Mouse (Mus musculus): ENCODE results near the gene Capns1. TPM values are rescaled to one million over a fixed set of nuclear protein-coding genes. Genes with fewer than 3 reads are reported as not detected.
"Not testable (repeated sequence)": the region's sequence is repeated elsewhere in the genome, so short reads cannot be mapped to it uniquely, and the experiment has no call there.

The Capns1 gene
- total RNA-seq, 1 experiment from 2014 or later, result 168 TPM

- peak; percentile 73 for ATAC-seq (ENCODE audit: extremely low read depth, insufficient number of reproducible peaks, low FRiP score, poor library complexity, severe bottlenecking)
These were observed 14.7 kb downstream of the Capns1 start, which contains the start of gene Cox7a1 for GRCm38 (mm10) chr7:30183879-30184289. Cox7a1 (plus strand) TSS chr7:30184144.

GRCm38 (mm10) chr7:30183189-30183588 lies 15.4 kb downstream of the Capns1 start:
- not testable (repeated sequence) for ATAC-seq (ENCODE audit: extremely low read depth, insufficient number of reproducible peaks, low FRiP score, poor library complexity, severe bottlenecking)

- not testable (repeated sequence) for ATAC-seq (ENCODE audit: extremely low read depth, insufficient number of reproducible peaks, low FRiP score, poor library complexity, severe bottlenecking)
These were observed 16.7 kb downstream of the Capns1 start for GRCm38 (mm10) chr7:30181929-30182328.

GRCm38 (mm10) chr7:30181308-30181707 lies 17.3 kb downstream of the Capns1 start:
- peak; percentile 74 for ATAC-seq (ENCODE audit: extremely low read depth, insufficient number of reproducible peaks, low FRiP score, poor library complexity, severe bottlenecking)

DNA sequence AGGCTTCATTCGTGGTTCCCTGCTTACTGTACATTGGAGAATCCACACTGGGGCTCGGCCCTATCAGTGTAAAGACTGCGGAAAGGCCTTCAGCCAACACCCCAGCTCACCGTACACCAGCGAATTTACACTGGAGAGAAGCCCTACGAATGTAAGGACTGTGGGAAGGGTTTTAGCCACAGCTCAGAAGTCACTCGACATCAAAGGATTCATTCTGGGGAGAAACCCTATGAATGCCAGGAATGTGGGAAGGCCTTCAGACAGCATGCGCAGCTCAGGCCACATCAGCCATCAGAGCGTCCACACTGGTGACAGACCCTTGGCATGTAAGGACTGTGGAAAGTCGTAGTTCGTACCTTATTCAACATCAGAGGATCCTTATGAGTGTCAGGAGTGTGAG lies 20.4 kb downstream of the Capns1 start:
- ATAC-seq (ENCODE audit: extremely low read depth, insufficient number of reproducible peaks, low FRiP score, poor library complexity, severe bottlenecking), result no peak

DNA sequence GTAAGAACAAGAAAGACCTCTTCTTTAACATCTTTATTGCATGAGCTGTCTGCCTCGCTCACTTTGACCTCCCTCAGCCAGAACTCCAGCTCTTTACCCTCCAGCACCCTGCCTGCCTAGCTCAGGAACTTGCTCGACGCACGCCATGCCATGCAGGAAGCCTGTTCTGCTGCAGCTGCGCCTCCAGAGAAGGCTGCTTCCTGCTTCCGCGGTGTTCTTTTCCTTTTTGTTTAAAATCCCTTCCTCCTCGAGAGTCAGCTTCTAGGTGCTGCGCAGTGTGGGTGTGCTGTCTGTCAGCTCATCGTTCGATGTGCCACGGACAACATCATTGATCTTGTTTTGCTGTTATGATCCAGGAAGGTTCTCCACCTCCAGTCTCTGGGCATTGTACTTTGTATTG lies 22.1 kb downstream of the Capns1 start:
- ATAC-seq (ENCODE audit: extremely low read depth, insufficient number of reproducible peaks, low FRiP score, poor library complexity, severe bottlenecking), result no peak

GRCm38 (mm10) chr7:30170283-30170951 lies 28.2 kb downstream of the Capns1 start:
- no peak for ATAC-seq (ENCODE audit: extremely low read depth, insufficient number of reproducible peaks, low FRiP score, poor library complexity, severe bottlenecking)

DNA sequence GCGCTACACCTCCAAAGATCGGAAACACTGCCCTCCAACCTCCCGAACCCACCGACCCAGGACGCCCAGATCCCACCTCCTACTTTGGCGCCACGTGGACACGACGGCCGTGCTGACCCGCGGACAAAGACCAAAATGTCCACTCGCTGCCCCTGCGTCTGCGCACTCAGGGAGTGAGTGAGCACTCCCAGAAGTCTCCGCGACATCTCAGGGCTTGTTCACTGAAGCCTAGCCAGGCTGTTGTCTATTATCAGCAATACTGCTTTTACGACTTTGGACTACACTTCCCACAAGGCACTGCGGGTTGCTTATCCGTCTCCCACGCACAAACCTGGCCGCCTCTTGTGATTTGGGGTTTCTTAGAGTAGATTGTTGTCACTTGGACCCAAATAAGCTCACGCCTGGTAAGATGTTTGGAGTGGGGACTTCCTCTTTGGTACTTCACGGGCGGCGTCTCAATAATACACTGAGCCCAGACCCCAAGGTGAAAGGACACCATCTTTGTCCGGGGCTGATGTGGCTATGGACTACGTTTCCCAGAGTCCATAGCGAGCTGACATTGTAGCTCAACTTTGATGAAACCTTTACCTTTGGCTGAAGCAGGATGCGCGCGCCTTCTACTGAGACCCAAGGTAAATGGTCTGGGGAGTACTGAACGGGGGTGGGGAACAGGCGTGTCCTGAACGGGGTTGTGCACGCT lies 28.9 kb downstream of the Capns1 start, which contains the start of gene Zfp146:
Gene Zfp146 (minus strand): TSS at position 168 of the 700 bp plus-strand sequence.
- ATAC-seq (ENCODE audit: extremely low read depth, insufficient number of reproducible peaks, low FRiP score, poor library complexity, severe bottlenecking), result peak; percentile 94

- no peak for ATAC-seq (ENCODE audit: extremely low read depth, insufficient number of reproducible peaks, low FRiP score, poor library complexity, severe bottlenecking)
These were observed 29.6 kb downstream of the Capns1 start for GRCm38 (mm10) chr7:30168914-30169582.

- no peak for ATAC-seq (ENCODE audit: extremely low read depth, insufficient number of reproducible peaks, low FRiP score, poor library complexity, severe bottlenecking)
These were observed 33.9 kb downstream of the Capns1 start for GRCm38 (mm10) chr7:30164745-30165144.

DNA sequence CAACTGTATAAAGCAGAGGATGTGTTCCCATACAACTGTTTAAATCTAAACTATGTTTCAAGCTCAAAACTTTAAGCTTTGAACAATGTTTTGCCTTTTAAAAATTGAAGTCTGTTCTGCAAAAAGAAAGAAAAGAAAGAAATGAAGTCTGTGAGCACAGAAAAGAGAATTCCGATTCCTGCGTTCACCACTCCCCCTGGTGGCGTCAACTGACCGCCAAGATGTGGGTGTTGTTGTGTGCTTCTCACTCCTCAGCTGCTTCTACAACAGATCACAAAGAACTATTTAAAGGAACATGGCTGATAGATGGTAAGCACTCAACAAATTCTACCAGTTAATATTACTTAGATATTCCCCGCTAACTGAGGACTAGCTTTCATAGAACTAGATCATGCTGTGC lies 35.5 kb downstream of the Capns1 start:
- ATAC-seq (ENCODE audit: extremely low read depth, insufficient number of reproducible peaks, low FRiP score, poor library complexity, severe bottlenecking), result no peak

DNA sequence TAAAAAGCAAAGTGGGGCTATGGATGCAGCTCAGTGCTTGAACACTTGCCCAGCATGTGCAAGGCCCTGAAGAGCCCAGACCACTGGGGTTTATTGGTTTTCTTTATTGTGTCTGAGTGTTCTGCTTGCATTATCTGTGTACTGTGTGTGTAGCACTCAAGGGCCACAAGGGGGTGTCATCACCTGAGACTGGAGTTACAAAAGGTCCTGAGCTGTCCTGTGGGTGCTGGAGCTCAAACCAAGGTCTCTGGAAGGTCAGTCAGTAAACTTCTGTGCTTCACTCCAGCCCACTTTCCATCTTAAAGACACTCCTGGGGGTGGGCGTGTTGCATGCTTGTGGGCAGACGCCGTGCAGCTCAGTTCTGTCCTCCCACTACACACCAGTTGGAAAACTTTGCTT lies 43.1 kb downstream of the Capns1 start:
- ATAC-seq (ENCODE audit: extremely low read depth, insufficient number of reproducible peaks, low FRiP score, poor library complexity, severe bottlenecking), result no peak

GRCm38 (mm10) chr7:30154040-30154439 lies 44.6 kb downstream of the Capns1 start:
- no peak for ATAC-seq (ENCODE audit: extremely low read depth, insufficient number of reproducible peaks, low FRiP score, poor library complexity, severe bottlenecking)

- ATAC-seq (ENCODE audit: extremely low read depth, insufficient number of reproducible peaks, low FRiP score, poor library complexity, severe bottlenecking), result no peak
These were observed 51.6 kb downstream of the Capns1 start for GRCm38 (mm10) chr7:30147011-30147410.

DNA sequence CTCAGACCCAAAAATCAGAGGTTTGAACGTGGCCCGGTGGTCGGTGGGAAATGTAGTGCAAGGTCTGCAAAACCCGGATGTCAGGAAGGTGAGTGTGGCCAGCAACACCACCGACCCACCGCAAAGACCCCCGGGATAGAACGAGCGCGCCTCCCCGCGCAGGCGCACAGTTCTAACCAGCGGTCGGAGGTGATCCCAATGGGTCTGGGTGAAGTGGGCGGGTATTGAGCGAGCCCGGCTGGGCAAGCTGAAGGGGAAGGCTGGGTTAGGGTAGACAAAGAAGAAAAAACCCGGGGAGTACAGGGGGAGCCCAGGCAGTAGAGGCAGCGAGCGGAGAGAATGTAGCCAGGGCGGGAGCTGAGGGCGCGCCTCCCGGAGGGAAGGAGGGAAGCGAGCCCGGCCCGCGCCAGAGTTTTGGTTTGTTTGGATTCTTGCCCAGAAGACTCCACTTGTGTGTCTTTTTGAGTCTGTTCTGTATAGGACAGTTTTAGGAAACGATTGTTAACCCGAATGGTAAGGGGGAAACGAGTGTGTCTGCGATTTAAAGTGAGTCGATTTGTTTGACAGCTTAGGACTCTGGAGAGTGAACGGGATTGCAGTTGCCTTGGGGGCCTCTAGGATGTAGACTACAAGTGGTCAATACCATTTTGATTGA lies 54.9 kb downstream of the Capns1 start:
- ATAC-seq (ENCODE audit: extremely low read depth, insufficient number of reproducible peaks, low FRiP score, poor library complexity, severe bottlenecking), result peak; percentile 13; the same call in 1 of the 2 replicates

DNA sequence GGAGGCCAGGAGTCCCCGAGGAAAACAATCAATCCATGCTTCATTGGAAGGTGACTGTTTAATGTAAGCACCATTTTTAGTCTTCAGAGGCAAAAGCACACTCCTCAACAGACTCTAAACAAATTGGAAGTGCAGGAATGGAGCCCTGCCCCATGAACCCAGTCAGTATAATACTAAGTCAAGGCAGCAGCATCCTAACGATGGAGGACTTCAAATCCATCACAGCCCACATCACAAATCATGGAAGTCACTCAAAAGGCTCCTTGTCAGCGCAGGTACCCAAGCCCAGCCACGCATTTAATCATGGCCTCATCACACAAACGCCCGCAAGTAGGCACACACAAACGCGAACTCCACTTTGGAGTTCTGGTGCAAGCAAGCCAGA lies 55.4 kb downstream of the Capns1 start:
- no peak for ATAC-seq (ENCODE audit: extremely low read depth, insufficient number of reproducible peaks, low FRiP score, poor library complexity, severe bottlenecking)
